Mouse (Mus musculus): ENCODE data around the gene Icam5.

GRCm38 (mm10) chr9:21008007-21008406, 23.9 kb upstream of the Icam5 start:
- TF ChIP-seq POLR2A (IDR thresholded peaks at IDR 0.05; ENCODE audit: low read depth, low read length): no peak
- no peak for TF ChIP-seq CTCF (IDR thresholded peaks at IDR 0.05; ENCODE audit: borderline replicate concordance, insufficient read depth, low read length)

Data from embryonic fibroblast, embryonic 13.5 days (primary cell).